Mouse (Mus musculus) limb, embryonic 11.5 days (tissue): Measurements from ENCODE around the gene Reep3. TPM values are rescaled to one million over a fixed set of nuclear protein-coding genes. Genes with fewer than 3 reads are reported as not detected.

Experiments used
- ATAC-seq: fragments of 200-750 bp; cut with Nextera tagmentation; 2 replicates; pipeline ENCODE4 v1.8.0; 2017; ENCODE audit warnings: low read depth; ENCODE audit not compliant: insufficient number of reproducible peaks, low FRiP score, low TSS enrichment
- DNase-seq: peaks from one replicate; pipeline ENCODE4 v3.0.0-alpha.2; 2015; ENCODE audit warnings: low spot score
- H3K27ac ChIP-seq: fragments of 300-500 bp; sonication (generic); replicated peaks from 2 replicates; pipeline ENCODE4 v1.5.1; 2014; ENCODE audit warnings: low read depth, mild to moderate bottlenecking, low read length
- H3K27me3 ChIP-seq: fragments of 300-500 bp; sonication (generic); 2 replicates; pipeline ENCODE4 v1.6.1; 2014; ENCODE audit warnings: mild to moderate bottlenecking, low read length, mixed read lengths; ENCODE audit not compliant: control insufficient read depth, insufficient read depth
- H3K36me3 ChIP-seq: fragments of 300-500 bp; sonication (generic); 2 replicates; pipeline ENCODE4 v1.6.1; 2014; ENCODE audit warnings: mild to moderate bottlenecking, low read length, moderate library complexity, mixed read lengths; ENCODE audit not compliant: control insufficient read depth, insufficient read depth
- H3K4me1 ChIP-seq: fragments of 300-500 bp; sonication (generic); 2 replicates; pipeline ENCODE4 v1.6.1; 2014; ENCODE audit warnings: low read length, mixed read lengths; ENCODE audit not compliant: control insufficient read depth, insufficient read depth
- H3K4me2 ChIP-seq: fragments of 300-500 bp; sonication (generic); 2 replicates; pipeline ENCODE4 v1.6.1; 2014; ENCODE audit warnings: low read depth, mild to moderate bottlenecking, moderate library complexity; ENCODE audit not compliant: severe bottlenecking
- H3K4me3 ChIP-seq: fragments of 300-500 bp; sonication (generic); 2 replicates; pipeline ENCODE4 v1.5.1; 2014; ENCODE audit warnings: low read depth, low read length
- H3K9ac ChIP-seq: fragments of 300-500 bp; sonication (generic); 2 replicates; pipeline ENCODE4 v1.6.1; 2014; ENCODE audit warnings: mild to moderate bottlenecking, low read length
- H3K9me3 ChIP-seq: fragments of 300-500 bp; sonication (generic); 2 replicates; pipeline ENCODE4 v1.6.1; 2016; ENCODE audit warnings: low read length; ENCODE audit not compliant: control insufficient read depth
- WGBS: fragments of 180-500 bp; shearing (Covaris S2); extraction: QIAGEN DNeasy Blood & Tissue Kit; methylation state at CpG from one replicate; pipeline ENCODE4 v1.1.7; 2014; 5-methylcytosine and 5-hydroxymethylcytosine counted together
- polyA plus RNA-seq: library from polyadenylated mRNA; unstranded; fragments of >200 nt; fragmentation: Nextera tagmentation; extraction: Ambion mirVana; gene quantifications from 2 replicates; pipeline ENCODE4 v1.2.1, GENCODE M21; 2014

Gene Reep3
- 21.7 and 22.0 TPM in 2 replicates for polyA plus RNA-seq

DNA sequence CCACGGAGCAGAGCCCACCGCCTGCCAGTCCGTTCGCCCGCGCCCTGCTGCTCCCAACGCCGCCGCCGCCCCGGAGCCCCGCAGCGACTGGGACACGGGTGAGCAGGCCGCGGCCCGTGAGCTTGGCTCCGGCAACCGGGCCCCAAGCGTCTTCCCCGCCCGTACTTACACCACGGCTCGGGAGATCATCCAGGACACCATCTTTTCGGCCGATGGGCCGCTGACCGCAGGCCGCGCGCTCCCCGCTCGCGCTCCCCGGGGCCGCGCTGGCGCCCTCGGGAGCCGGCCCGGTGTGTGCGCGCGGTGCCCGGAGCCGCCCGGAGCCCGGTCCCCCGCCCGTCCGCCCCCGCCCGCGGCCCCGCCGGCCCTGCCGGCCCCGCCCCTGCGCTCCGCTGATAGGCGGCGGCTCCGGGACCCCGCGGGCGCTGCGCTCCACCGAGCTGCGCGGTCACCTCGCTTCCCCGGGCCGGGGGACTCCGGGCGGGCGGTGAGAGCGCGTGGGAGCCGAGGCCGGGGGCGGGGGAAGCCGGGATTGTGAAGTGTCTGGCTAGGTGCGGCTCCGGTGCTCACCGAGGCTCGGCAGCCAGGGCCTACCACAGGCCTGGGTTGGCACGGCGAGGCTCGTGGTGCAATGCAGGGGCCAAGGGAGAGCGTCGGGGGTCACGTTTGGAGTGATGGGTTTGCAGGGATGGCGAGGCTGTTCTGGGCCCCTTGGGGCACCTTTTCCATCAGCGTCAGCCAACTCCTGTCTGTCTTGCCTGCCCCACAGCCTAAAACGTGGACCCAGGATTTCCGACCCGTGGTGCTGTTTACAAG lies at the start of gene Reep3:
Gene Reep3, minus strand, starts transcription at position 325 of the 816 bp plus-strand sequence.
- peak; percentile 66 for ATAC-seq
- peaks cover 17% of the 10 kb centered on the region for H3K4me1 ChIP-seq

DNA sequence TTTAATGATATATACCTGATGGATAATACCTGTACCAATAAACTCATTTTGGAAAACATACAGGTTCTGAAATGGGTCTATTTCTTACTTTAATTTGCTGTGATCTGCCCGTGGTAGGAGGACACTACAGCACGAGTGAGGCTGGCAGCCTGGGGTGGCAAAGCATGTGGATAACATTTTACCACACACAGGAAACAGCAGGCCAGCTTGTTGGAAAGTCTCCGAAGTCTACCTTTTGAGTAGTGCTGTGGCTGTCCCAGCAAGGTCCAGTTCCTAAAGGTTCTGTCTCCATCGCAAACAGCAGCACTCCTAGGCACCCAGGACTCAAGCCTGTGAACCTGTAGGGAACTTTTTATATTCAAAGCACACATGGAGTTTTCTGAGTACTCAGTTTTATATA lies 48.9 kb upstream of the Reep3 start:
- no peak overlapping the region for H3K9ac ChIP-seq
- ATAC-seq: no peak
- no peaks in the 10 kb centered on the region for H3K36me3 ChIP-seq
- peaks cover 2% of the 10 kb centered on the region; the same call in 1 of the 2 replicates for H3K4me1 ChIP-seq
- no peaks in the 10 kb centered on the region for H3K27me3 ChIP-seq
- H3K9me3 ChIP-seq: no peaks in the 10 kb centered on the region
- H3K4me3 ChIP-seq: no peak overlapping the region
- no peak for DNase-seq
- WGBS: 84% methylated on average over 4 of the region's 4 CpGs
- H3K27ac ChIP-seq: no peak overlapping the region
- no peak overlapping the region for H3K4me2 ChIP-seq

More for the DNA sequence above, at the start of gene Reep3:
- H3K4me2 ChIP-seq: peak within 1 kb of the TSS; percentile 79
- no peaks in the 10 kb centered on the region for H3K27me3 ChIP-seq
- H3K9ac ChIP-seq: peak within 1 kb of the TSS; percentile 98
- peak within 1 kb of the TSS; percentile 91 for H3K4me3 ChIP-seq
- peak within 1 kb of the TSS; percentile 97 for H3K27ac ChIP-seq
- no peaks in the 10 kb centered on the region for H3K9me3 ChIP-seq
- H3K36me3 ChIP-seq: no peaks in the 10 kb centered on the region
- peak; percentile 76 for DNase-seq
- WGBS: under 1% methylated on average over 82 of the region's 97 CpGs

DNA sequence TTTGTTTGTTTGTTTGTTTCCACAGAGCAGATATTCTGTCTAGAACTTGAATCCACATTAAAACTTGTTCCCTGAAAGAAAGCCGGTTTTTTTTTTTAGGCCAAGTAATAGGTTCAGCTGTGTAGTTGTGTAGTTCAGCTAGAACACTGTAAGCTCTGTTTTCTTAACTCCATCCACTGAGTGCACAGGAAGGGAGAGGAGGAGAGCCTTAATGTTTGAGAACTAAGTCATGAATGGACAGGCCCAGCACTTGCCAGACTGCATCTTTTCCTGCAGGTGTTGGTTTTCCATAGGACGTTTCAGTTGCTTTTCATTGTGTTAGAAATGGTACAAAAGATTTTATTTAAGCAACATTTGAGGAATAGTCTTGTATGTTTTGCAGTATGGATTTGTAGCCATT lies 47.5 kb upstream of the Reep3 start:
- Histone ChIP-seq H3K9ac (no peak overlapping the region), H3K4me2 (no peak overlapping the region), H3K4me3 (no peak overlapping the region), H3K4me1 (peaks cover 2% of the 10 kb centered on the region; the same call in 1 of the 2 replicates), H3K27ac (no peak overlapping the region), H3K27me3 (no peaks in the 10 kb centered on the region), H3K36me3 (no peaks in the 10 kb centered on the region), H3K9me3 (no peaks in the 10 kb centered on the region)
- ATAC-seq (peak; percentile 60; the same call in 1 of the 2 replicates), DNase-seq (no peak)
- 64% methylated on average over 2 of the region's 2 CpGs for WGBS

DNA sequence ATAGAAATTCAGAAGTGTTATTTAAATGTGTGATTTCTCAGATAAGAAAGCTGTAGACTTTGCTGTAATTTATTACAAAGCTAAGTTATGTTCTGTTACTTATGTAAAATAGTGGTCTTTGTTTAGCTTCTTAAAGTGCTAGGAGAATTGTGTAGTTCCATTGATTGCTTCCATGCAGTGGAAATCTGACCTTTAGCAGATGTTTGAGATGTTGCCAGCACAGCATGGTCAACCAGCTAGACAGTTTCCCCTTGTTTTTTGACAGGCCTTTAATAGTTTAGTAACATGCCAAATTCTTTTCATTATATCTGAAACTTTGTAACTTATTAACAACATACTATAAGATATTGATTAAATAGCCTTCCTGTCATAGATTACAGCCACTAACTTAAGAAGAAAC lies 46.9 kb upstream of the Reep3 start:
- Histone ChIP-seq H3K27ac (no peak overlapping the region), H3K9ac (no peak overlapping the region), H3K36me3 (no peaks in the 10 kb centered on the region), H3K27me3 (no peaks in the 10 kb centered on the region), H3K4me3 (no peak overlapping the region), H3K4me1 (peaks cover 2% of the 10 kb centered on the region; the same call in 1 of the 2 replicates), H3K4me2 (no peak overlapping the region), H3K9me3 (no peaks in the 10 kb centered on the region)
- no peak for ATAC-seq
- DNase-seq: no peak

- Histone ChIP-seq H3K4me2 (no peak overlapping the region), H3K36me3 (no peaks in the 10 kb centered on the region), H3K27ac (no peak overlapping the region), H3K27me3 (no peaks in the 10 kb centered on the region), H3K4me3 (no peak overlapping the region), H3K4me1 (no peaks in the 10 kb centered on the region), H3K9ac (no peak overlapping the region), H3K9me3 (no peaks in the 10 kb centered on the region)
- ATAC-seq: no peak
- 83% methylated on average over 2 of the region's 2 CpGs for WGBS
- DNase-seq: no peak
Observed at GRCm38 (mm10) chr10:67137437-67137836, 40.7 kb upstream of the Reep3 start.

DNA sequence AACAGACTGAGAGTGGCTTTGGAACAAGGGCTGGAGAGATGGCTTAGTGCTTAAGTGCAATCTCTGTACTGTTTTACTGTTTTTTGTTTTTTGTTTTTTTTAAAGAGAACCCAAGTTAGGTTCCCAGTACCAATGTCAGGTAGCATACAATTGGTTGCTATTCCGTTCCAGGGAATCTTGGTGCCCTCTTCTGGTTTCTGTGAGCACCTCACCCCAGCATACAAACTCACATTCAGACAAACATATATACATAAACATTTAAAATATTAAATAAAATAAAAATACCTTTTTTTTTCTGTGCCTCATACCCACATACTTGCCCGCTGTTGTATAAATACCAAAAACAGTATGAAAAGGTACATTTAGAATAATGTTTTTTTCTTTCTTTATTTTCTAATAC lies 37.6 kb upstream of the Reep3 start:
- Histone ChIP-seq H3K27ac (no peak overlapping the region), H3K9ac (no peak overlapping the region), H3K4me3 (no peak overlapping the region), H3K4me2 (no peak overlapping the region), H3K27me3 (no peaks in the 10 kb centered on the region), H3K9me3 (no peaks in the 10 kb centered on the region), H3K36me3 (no peaks in the 10 kb centered on the region), H3K4me1 (no peaks in the 10 kb centered on the region)
- no peak for ATAC-seq
- no peak for DNase-seq
- 87% methylated on average over 2 of the region's 2 CpGs for WGBS

DNA sequence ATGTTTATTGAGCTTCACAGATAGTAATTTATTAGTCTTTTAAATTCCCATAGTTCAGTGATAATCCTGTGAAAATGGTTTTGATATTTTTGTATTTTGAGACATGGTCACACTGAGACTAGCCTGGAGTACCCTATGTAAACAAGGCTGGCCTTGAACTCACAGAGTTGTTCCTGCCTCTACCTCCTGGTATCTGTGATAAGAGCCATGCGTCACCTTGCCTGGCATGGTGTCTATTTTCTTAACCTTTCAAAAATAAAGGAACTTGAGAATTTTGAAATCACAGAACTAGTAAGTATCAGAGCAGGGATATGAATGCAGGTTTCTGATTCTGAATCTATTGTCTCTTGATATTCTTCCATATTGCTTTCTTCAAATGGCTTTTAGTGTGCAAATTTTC lies 35.0 kb upstream of the Reep3 start:
- no peak overlapping the region for H3K4me3 ChIP-seq
- no peak for DNase-seq
- H3K4me1 ChIP-seq: 0 out of 2 replicates have a peak, but pooled peaks cover 5% of the 10 kb centered on the region
- H3K9me3 ChIP-seq: no peaks in the 10 kb centered on the region
- no peak overlapping the region for H3K9ac ChIP-seq
- no peak for ATAC-seq
- no peaks in the 10 kb centered on the region for H3K36me3 ChIP-seq
- WGBS: 85% methylated on average over 1 of the region's 1 CpGs
- no peak overlapping the region for H3K27ac ChIP-seq
- H3K4me2 ChIP-seq: no peak overlapping the region
- no peaks in the 10 kb centered on the region for H3K27me3 ChIP-seq

- no peak overlapping the region for H3K4me3 ChIP-seq
- WGBS: 70% methylated on average over 1 of the region's 1 CpGs
- no peak overlapping the region for H3K4me2 ChIP-seq
- H3K9ac ChIP-seq: no peak overlapping the region
- H3K4me1 ChIP-seq: 0 out of 2 replicates have a peak, but pooled peaks cover 5% of the 10 kb centered on the region
- H3K27me3 ChIP-seq: no peaks in the 10 kb centered on the region
- no peak for DNase-seq
- H3K36me3 ChIP-seq: no peaks in the 10 kb centered on the region
- H3K9me3 ChIP-seq: no peaks in the 10 kb centered on the region
- H3K27ac ChIP-seq: no peak overlapping the region
- no peak for ATAC-seq
Observed at GRCm38 (mm10) chr10:67129531-67129930, 32.8 kb upstream of the Reep3 start.
